Mouse (Mus musculus) cerebellum, adult 9-10 months (tissue): ENCODE results near the gene Phactr3.

Experiments used
- DNase-seq: peaks from one replicate; pipeline ENCODE4 v3.0.0; 2022

The Phactr3 gene

GRCm38 (mm10) chr2:178118801-178119560, at the start of gene Phactr3:
Phactr3 (plus strand) TSS chr2:178118975.
- peak; percentile 74 for DNase-seq

- DNase-seq: peak; percentile 57
Measured at GRCm38 (mm10) chr2:178078166-178078717, 40.5 kb upstream of the Phactr3 start, which contains the start of gene Zfp931. Zfp931 (minus strand) TSS chr2:178078476.

GRCm38 (mm10) chr2:178089586-178089985, 29.2 kb upstream of the Phactr3 start:
- DNase-seq: no peak

GRCm38 (mm10) chr2:178098021-178098420, 20.8 kb upstream of the Phactr3 start:
- peak; percentile 85 for DNase-seq

GRCm38 (mm10) chr2:178101957-178102356, 16.8 kb upstream of the Phactr3 start:
- peak; percentile 91 for DNase-seq

- peak; percentile 79 for DNase-seq
Measured at GRCm38 (mm10) chr2:178117946-178118345, 829 bp upstream of the Phactr3 start.

GRCm38 (mm10) chr2:178119561-178120355, 983 bp downstream of the Phactr3 start:
- peak; percentile 87 for DNase-seq

- peak; percentile 64 for DNase-seq
Measured at GRCm38 (mm10) chr2:178120356-178120645, 1.5 kb downstream of the Phactr3 start.

- peak; percentile 79 for DNase-seq
Measured at GRCm38 (mm10) chr2:178120651-178121374, 2.0 kb downstream of the Phactr3 start.

- DNase-seq: peak; percentile 63
Measured at GRCm38 (mm10) chr2:178121375-178121688, 2.6 kb downstream of the Phactr3 start.

- peak; percentile 41 for DNase-seq
Measured at GRCm38 (mm10) chr2:178121946-178122665, 3.3 kb downstream of the Phactr3 start.

GRCm38 (mm10) chr2:178123466-178123865, 4.7 kb downstream of the Phactr3 start:
- DNase-seq: peak; percentile 24

- peak; percentile 37 for DNase-seq
Measured at GRCm38 (mm10) chr2:178125427-178125826, 6.7 kb downstream of the Phactr3 start.

- DNase-seq: peak; percentile 31
Measured at GRCm38 (mm10) chr2:178126041-178126820, 7.5 kb downstream of the Phactr3 start.

- DNase-seq: peak; percentile 43
Measured at GRCm38 (mm10) chr2:178128594-178128993, 9.8 kb downstream of the Phactr3 start.

- DNase-seq: peak; percentile 67
Measured at GRCm38 (mm10) chr2:178129161-178129560, 10.4 kb downstream of the Phactr3 start.

GRCm38 (mm10) chr2:178129676-178130075, 10.9 kb downstream of the Phactr3 start:
- DNase-seq: peak; percentile 56

GRCm38 (mm10) chr2:178130536-178130935, 11.8 kb downstream of the Phactr3 start:
- DNase-seq: no peak

GRCm38 (mm10) chr2:178131011-178131410, 12.2 kb downstream of the Phactr3 start:
- DNase-seq: peak; percentile 97

- DNase-seq: peak; percentile 58
Measured at GRCm38 (mm10) chr2:178131606-178132365, 13.0 kb downstream of the Phactr3 start.

GRCm38 (mm10) chr2:178135713-178136112, 16.9 kb downstream of the Phactr3 start:
- no peak for DNase-seq
